Mouse (Mus musculus) duodenum, adult 2 months (tissue): Measurements from ENCODE around the gene Bpnt1. TPM values are rescaled to one million over a fixed set of nuclear protein-coding genes. Genes with fewer than 3 reads are reported as not detected.

ENCODE experiments used
- polyA plus RNA-seq: library from polyadenylated mRNA; depleted of rRNA; stranded (reverse); fragments of >200 nt; gene quantifications from 2 replicates; pipeline ENCODE4 v1.2.3, GENCODE M21; 2012; ENCODE audit warnings: low replicate concordance; rRNA removed

Gene Bpnt1
- 302 and 400 TPM in 2 replicates for polyA plus RNA-seq

DNA sequence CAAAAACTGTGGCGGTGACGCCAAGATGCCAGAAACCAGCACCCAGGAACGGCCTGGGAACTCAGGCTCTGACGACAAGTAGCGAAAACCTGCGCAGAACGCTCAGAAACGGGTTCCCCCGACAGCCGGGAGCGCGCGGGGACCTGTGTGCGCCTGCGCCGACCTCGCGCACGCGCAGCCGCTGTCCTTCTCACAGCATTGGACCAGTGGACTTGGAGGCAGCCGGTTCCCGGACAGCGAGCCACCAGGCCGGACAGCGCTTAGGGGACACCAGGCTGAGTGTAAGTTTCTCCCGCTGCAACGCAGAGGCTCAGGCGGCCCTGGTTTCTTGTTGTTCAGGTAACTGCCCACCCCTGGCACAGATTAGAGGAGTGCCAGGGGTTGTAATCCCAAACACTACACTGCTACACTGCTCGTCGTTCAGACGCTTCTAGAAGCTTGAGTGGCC, at the start of gene Bpnt1:
Gene Bpnt1 (plus strand): TSS at position 167 of the 448 bp plus-strand sequence.

DNA sequence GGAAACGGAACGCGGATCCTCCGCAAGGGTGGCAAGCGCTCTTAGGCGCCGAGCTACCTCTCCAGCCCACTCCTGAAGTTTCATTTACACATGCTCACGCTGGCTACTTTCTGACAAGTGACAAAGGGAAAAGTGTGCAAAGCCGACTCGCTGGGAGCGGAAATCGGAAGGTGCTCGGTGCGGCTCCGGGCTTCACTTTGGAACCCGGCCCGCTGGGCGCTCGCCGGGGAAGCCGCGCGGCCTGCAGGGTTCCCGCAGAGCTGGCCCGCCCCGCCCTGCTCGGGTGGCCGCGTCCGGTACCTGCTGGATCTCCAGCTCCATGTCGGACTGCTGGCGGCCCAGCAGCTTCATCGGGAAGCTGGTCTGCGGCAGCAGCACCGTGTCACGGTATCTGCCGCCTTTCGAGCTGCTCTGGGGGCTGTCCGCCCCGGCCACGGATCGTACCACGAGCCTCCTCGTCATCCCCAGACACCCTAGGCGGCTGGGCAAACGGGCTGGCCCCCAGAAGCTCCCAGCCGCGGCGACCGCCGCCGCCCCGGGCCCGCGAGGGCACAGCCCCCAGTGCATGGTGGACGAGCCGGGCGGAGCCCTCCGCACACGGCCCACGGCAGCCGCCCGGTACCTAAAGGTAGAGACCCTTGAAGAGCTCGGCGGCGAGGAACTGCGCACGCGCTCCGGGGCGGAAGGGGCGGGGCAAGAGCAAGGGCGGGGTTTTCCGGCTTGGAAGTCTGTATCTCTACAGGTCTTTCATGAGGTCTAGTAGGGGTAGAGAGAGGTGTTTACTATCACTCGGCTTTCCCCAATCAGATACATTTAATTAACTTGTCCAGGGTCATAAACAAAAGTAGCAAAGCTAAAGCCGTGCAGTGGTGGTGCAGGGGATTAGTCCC, 3.0 kb upstream of the Bpnt1 start, which contains the start of gene Iars2:
Gene Iars2 (minus strand): TSS at position 676 of the 890 bp plus-strand sequence.

DNA sequence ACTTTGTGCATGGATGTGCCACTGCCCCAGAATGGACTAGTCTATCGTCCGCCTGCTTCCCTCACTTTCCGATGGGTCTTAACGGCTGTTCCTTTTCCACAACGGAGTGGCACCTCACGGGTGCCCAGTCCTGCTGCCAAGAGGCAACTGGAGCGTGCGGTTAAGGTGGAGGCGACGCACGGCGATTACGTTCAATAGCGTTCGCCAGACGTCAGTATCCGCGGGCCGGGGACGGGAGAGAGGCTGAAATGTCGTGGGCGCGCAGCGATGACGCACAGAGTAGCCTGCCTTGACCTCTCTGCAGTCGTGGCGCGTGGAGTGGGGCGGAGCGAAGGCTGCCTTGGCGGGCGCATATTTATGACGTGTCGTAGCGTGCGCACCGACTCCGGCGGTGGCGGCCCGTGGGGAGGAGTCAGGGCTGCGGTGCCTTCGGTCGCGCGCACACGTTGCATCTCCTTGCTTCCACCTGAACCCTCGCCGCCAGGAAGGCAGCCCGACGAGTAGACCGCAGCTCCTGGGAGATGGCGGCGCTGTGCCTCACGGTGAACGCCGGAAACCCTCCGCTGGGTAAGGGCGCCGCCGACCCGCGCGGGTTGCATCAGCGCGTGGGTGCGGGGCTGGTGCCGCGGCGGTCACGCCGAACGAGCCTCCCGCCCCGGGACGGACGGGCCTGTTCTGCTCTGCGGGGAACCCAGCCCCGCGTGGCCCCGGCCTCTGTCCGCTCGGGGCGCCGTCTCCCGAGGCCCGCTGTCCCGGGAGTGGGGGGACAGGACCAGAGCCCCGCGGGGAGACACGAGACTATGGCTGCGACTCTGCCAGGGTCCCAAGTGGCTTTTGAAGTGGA, 30.9 kb downstream of the Bpnt1 start, which contains the start of gene Eprs:
Gene Eprs (plus strand): TSS at position 368 of the 844 bp plus-strand sequence.

Other genes starting within 250 kb of the Bpnt1 start
- 17.7 and 24.9 TPM in 2 replicates for gene Rab3gap2, start 128.0 kb upstream of the Bpnt1 start, polyA plus RNA-seq
- gene Iars2, start 2.8 kb upstream of the Bpnt1 start, polyA plus RNA-seq = 12.0 and 13.9 TPM in 2 replicates
- gene Eprs, start 30.9 kb downstream of the Bpnt1 start, polyA plus RNA-seq = 1.2 and 1.7 TPM in 2 replicates
- 8.4 and 60.0 TPM in 2 replicates for gene Slc30a10, start 122.7 kb downstream of the Bpnt1 start, polyA plus RNA-seq